Mouse (Mus musculus) lung, embryonic 14.5 days (tissue): ENCODE data around the gene Slc16a8. TPM values are rescaled to one million over a fixed set of nuclear protein-coding genes. Genes with fewer than 3 reads are reported as not detected.
A peak's percentile ranks its signal among the peaks of the same experiment; 100 is the strongest.
"Not testable (repeated sequence)": the region's sequence is repeated elsewhere in the genome, so short reads cannot be mapped to it uniquely, and the experiment has no call there.

Experiments used
- ATAC-seq: fragments of 200-750 bp; cut with Nextera tagmentation; 2 replicates; pipeline ENCODE4 v1.8.0; 2017; ENCODE audit warnings: mild to moderate bottlenecking, moderate TSS enrichment, moderate library complexity; ENCODE audit not compliant: insufficient read depth
- DNase-seq: peaks from one replicate; pipeline ENCODE4 v3.0.0-alpha.2; 2015
- H3K27ac ChIP-seq: fragments of 300-500 bp; sonication (generic); 2 replicates; pipeline ENCODE4 v1.5.1; 2014; ENCODE audit warnings: low read depth, mild to moderate bottlenecking, moderate library complexity
- H3K27me3 ChIP-seq: fragments of 300-500 bp; sonication (generic); 2 replicates; pipeline ENCODE4 v1.6.1; 2014; ENCODE audit warnings: low read length, control low read depth; ENCODE audit not compliant: insufficient read depth
- H3K36me3 ChIP-seq: fragments of 300-500 bp; sonication (generic); 2 replicates; pipeline ENCODE4 v1.6.1; 2014; ENCODE audit warnings: control low read depth; ENCODE audit not compliant: insufficient read depth
- H3K4me1 ChIP-seq: fragments of 300-500 bp; sonication (generic); 2 replicates; pipeline ENCODE4 v1.6.1; 2014; ENCODE audit warnings: antibody characterized with exemption, control low read depth; ENCODE audit not compliant: insufficient read depth
- H3K4me2 ChIP-seq: fragments of 300-500 bp; sonication (generic); 2 replicates; pipeline ENCODE4 v1.6.1; 2014; ENCODE audit warnings: mild to moderate bottlenecking
- H3K4me3 ChIP-seq: fragments of 300-500 bp; sonication (generic); 2 replicates; pipeline ENCODE4 v1.5.1; 2014; ENCODE audit warnings: low read depth, low read length
- H3K9ac ChIP-seq: fragments of 300-500 bp; sonication (generic); 2 replicates; pipeline ENCODE4 v1.6.1; 2014
- H3K9me3 ChIP-seq: fragments of 300-500 bp; sonication (generic); 2 replicates; pipeline ENCODE4 v1.6.1; 2016; ENCODE audit warnings: low read depth, low read length, control low read depth
- CTCF ChIP-seq: IDR thresholded peaks from 2 replicates; pipeline ENCODE4 v1.5.1; 2016; ENCODE audit warnings: antibody characterized with exemption, low read depth
- WGBS: fragments of 180-500 bp; shearing (Covaris S2); extraction: QIAGEN DNeasy Blood & Tissue Kit; methylation state at CpG from one replicate; pipeline ENCODE4 v1.1.7; 2014; 5-methylcytosine and 5-hydroxymethylcytosine counted together
- polyA plus RNA-seq: library from polyadenylated mRNA; unstranded; fragments of >200 nt; fragmentation: Nextera tagmentation; extraction: Ambion mirVana; gene quantifications from 2 replicates; pipeline ENCODE4 v1.2.1, GENCODE M21; 2014

Gene Slc16a8
- polyA plus RNA-seq, 1 experiment from 2014 or later, result 0.11 TPM

DNA sequence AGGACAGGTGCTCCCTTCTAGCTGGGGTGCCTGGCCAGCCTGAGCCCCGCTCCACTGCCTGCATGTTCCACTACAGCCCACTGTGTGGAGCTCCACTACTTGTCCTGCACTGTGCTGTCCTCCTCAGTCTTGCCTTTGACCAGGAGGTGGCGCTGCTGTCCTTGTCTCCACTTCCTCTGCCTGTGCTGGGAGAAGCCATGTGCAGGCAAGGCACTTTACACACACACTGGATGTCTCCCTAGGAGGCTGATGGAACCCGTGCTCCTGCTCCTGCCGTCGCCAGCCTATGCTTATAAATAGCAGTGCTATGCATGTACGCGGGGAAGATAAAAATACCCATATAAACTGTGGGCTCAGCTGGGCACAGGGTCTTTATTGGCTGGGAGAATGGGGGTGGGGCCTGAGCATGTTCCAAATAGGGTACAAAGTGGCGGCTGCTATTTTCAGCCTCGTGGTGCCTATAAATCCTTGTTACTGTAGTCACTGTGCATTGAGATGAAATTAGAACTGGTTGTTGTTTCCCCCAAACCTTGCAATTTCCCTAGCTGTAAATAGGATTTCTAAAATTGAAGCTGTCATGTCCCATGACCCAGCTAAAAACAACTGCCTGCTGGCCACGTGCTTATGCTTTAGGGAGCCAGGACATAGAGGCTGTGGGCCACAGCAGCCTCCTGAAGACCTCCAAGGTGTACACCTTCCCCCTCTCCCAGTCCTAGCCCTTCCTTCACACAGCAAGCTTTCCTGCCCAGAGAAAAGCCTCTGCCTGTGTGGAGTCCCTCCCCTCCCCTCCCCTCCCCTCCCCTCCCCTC, 11.1 kb downstream of the Slc16a8 start:
- TF ChIP-seq CTCF, result peak; percentile 100
- 0 out of 2 replicates have a peak overlapping the region, but pooled peaks have one; percentile 32 for H3K4me2 ChIP-seq
- peak overlapping the region; percentile 50; the same call in 1 of the 2 replicates for H3K27ac ChIP-seq
- DNase-seq (peak; percentile 97), ATAC-seq (peak; percentile 97)
- no peak overlapping the region for H3K9ac ChIP-seq
- 11% methylated on average over 10 of the region's 10 CpGs for WGBS
- H3K27me3 ChIP-seq, result no peaks in the 10 kb centered on the region
- H3K4me1 ChIP-seq, result no peaks in the 10 kb centered on the region
- no peaks in the 10 kb centered on the region for H3K9me3 ChIP-seq
- H3K4me3 ChIP-seq, result no peak overlapping the region
- peaks cover 50% of the 10 kb centered on the region for H3K36me3 ChIP-seq

DNA sequence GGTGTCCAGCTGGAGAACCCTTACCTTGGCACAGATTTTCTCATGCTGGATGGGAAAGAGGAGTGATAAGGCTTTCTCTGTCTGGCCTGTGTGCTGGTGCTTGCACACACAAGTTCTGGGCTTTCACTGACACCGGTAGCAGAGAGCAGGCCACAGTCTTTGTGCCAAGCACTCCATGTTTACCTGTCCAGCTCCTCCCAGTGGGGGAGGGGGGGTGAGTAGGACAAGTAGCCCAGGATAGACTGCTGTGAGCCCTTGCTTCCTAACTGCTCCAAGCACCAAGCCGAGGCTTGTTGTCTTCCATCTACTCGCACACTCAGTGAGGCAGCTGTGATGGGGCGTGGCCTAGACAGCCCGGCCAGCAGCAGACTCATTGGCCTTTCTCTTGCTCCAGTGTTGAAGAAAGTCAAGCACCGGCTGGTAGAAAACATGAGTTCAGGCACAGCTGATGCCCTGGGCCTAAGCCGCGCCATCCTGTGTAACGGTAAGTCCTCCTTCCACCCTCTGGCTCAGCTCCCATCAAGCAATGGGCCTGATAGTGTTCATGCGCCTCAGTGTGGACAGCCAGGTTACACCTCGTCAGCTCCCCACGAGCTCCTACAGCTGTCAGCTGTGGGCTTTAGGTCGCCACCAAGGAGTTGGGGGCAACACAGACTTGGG, 11.9 kb downstream of the Slc16a8 start:
- WGBS, result 72% methylated on average over 13 of the region's 13 CpGs
- Histone ChIP-seq H3K4me3 (no peak overlapping the region), H3K36me3 (peaks cover 48% of the 10 kb centered on the region), H3K27ac (no peak overlapping the region), H3K27me3 (no peaks in the 10 kb centered on the region), H3K4me1 (no peaks in the 10 kb centered on the region), H3K4me2 (no peak overlapping the region), H3K9ac (no peak overlapping the region), H3K9me3 (no peaks in the 10 kb centered on the region)
- TF ChIP-seq CTCF, result no peak
- ATAC-seq (peak; percentile 59), DNase-seq (no peak)

- H3K9ac ChIP-seq, result no peak overlapping the region
- no peaks in the 10 kb centered on the region for H3K4me1 ChIP-seq
- H3K27ac ChIP-seq, result no peak overlapping the region
- no peak overlapping the region for H3K4me3 ChIP-seq
- no peaks in the 10 kb centered on the region for H3K9me3 ChIP-seq
- H3K4me2 ChIP-seq, result no peak overlapping the region
- H3K36me3 ChIP-seq, result peaks cover 41% of the 10 kb centered on the region
- DNase-seq, result no peak
- no peaks in the 10 kb centered on the region for H3K27me3 ChIP-seq
- TF ChIP-seq CTCF, result no peak
- ATAC-seq, result no peak
- WGBS, result 81% methylated on average over 6 of the region's 6 CpGs
Observed at GRCm38 (mm10) chr15:79238036-79238435, 16.5 kb downstream of the Slc16a8 start.

GRCm38 (mm10) chr15:79235268-79235667, 19.3 kb downstream of the Slc16a8 start:
- H3K9ac ChIP-seq, result no peak overlapping the region
- no peaks in the 10 kb centered on the region for H3K27me3 ChIP-seq
- DNase-seq (no peak), ATAC-seq (no peak)
- 69% methylated on average over 9 of the region's 9 CpGs for WGBS
- no peak overlapping the region for H3K27ac ChIP-seq
- no peak overlapping the region for H3K4me3 ChIP-seq
- H3K4me2 ChIP-seq, result no peak overlapping the region
- H3K4me1 ChIP-seq, result no peaks in the 10 kb centered on the region
- TF ChIP-seq CTCF, result no peak
- peaks cover 32% of the 10 kb centered on the region; the same call in 1 of the 2 replicates for H3K36me3 ChIP-seq
- no peaks in the 10 kb centered on the region for H3K9me3 ChIP-seq

GRCm38 (mm10) chr15:79229058-79229821, 25.3 kb downstream of the Slc16a8 start, which contains the start of the genes Pick1 and Gm49486:
Gene Pick1, plus strand, starts transcription at chr15:79229173.
Gene Gm49486, plus strand, starts transcription at chr15:79229391.
- H3K4me2 ChIP-seq, result peak within 1 kb of the TSS; percentile 99
- 0 out of 2 replicates have a peak, but pooled peaks cover 6% of the 10 kb centered on the region for H3K4me1 ChIP-seq
- H3K27me3 ChIP-seq, result no peaks in the 10 kb centered on the region
- no peaks in the 10 kb centered on the region for H3K9me3 ChIP-seq
- H3K27ac ChIP-seq, result peak within 1 kb of the TSS; percentile 97
- H3K36me3 ChIP-seq, result 0 out of 2 replicates have a peak, but pooled peaks cover 6% of the 10 kb centered on the region
- TF ChIP-seq CTCF, result no peak
- DNase-seq (peak; percentile 91), ATAC-seq (peak; percentile 86)
- H3K4me3 ChIP-seq, result peak within 1 kb of the TSS; percentile 83
- H3K9ac ChIP-seq, result peak within 1 kb of the TSS; percentile 79
- WGBS, result 1% methylated on average over 51 of the region's 51 CpGs

- not testable (repeated sequence) for H3K36me3 ChIP-seq, H3K4me3 ChIP-seq, H3K9ac ChIP-seq, H3K27ac ChIP-seq, H3K4me2 ChIP-seq, DNase-seq, ATAC-seq, H3K9me3 ChIP-seq, H3K4me1 ChIP-seq, H3K27me3 ChIP-seq
- WGBS, result 50% methylated on average over 2 of the region's 2 CpGs
Observed at GRCm38 (mm10) chr15:79225780-79226179, 28.8 kb downstream of the Slc16a8 start.
